Mouse (Mus musculus) intestine, embryonic 16.5 days (tissue): ENCODE measurements around the gene Samd13. TPM values are rescaled to one million over a fixed set of nuclear protein-coding genes. Genes with fewer than 3 reads are reported as not detected.

Experiments
- ATAC-seq: fragments of 200-750 bp; cut with Nextera tagmentation; 2 replicates; pipeline ENCODE4 v1.8.0; 2017; ENCODE audit warnings: moderate TSS enrichment, moderate library complexity
- H3K27ac ChIP-seq: fragments of 300-500 bp; sonication (generic); 2 replicates; pipeline ENCODE4 v1.5.1; 2014; ENCODE audit warnings: mild to moderate bottlenecking, low read length
- H3K27me3 ChIP-seq: fragments of 300-500 bp; sonication (generic); replicated peaks from 2 replicates; pipeline ENCODE4 v1.6.1; 2014; ENCODE audit warnings: low read length, control low read depth, mixed read lengths; ENCODE audit not compliant: control insufficient read depth, insufficient read depth
- H3K36me3 ChIP-seq: fragments of 300-500 bp; sonication (generic); 2 replicates; pipeline ENCODE4 v1.6.1; 2014; ENCODE audit warnings: low read length, control low read depth; ENCODE audit not compliant: control insufficient read depth, insufficient read depth
- H3K4me1 ChIP-seq: fragments of 300-500 bp; sonication (generic); 2 replicates; pipeline ENCODE4 v1.6.1; 2014; ENCODE audit warnings: low read length, control low read depth, mixed read lengths; ENCODE audit not compliant: control insufficient read depth, insufficient read depth
- H3K4me2 ChIP-seq: fragments of 300-500 bp; sonication (generic); 2 replicates; pipeline ENCODE4 v1.6.1; 2014; ENCODE audit warnings: low read depth, low read length, control low read depth
- H3K4me3 ChIP-seq: fragments of 300-500 bp; sonication (generic); 2 replicates; pipeline ENCODE4 v1.5.1; 2014; ENCODE audit warnings: mild to moderate bottlenecking, low read length
- H3K9ac ChIP-seq: fragments of 300-500 bp; sonication (generic); 2 replicates; pipeline ENCODE4 v1.6.1; 2014; ENCODE audit warnings: low read depth, low read length
- H3K9me3 ChIP-seq: fragments of 300-500 bp; sonication (generic); 2 replicates; pipeline ENCODE4 v1.6.1; 2016; ENCODE audit warnings: low read length, control low read depth; ENCODE audit not compliant: control insufficient read depth
- WGBS: fragments of 180-500 bp; shearing (Covaris S2); extraction: QIAGEN DNeasy Blood & Tissue Kit; methylation state at CpG from one replicate; pipeline ENCODE4 v1.1.7; 2014; 5-methylcytosine and 5-hydroxymethylcytosine counted together
- polyA plus RNA-seq: library from polyadenylated mRNA; unstranded; fragments of >200 nt; fragmentation: Nextera tagmentation; extraction: Ambion mirVana; gene quantifications from 2 replicates; pipeline ENCODE4 v1.2.1, GENCODE M21; 2015

Samd13 gene
- polyA plus RNA-seq, 1 experiment from 2014 or later, result 0.66 TPM

GRCm38 (mm10) chr3:146680625-146681024 is 4.8 kb downstream of the Samd13 start:
- WGBS, result 90% methylated on average over 13 of the region's 13 CpGs
- Histone ChIP-seq H3K4me2 (no peak overlapping the region), H3K27me3 (no peaks in the 10 kb centered on the region), H3K9me3 (no peaks in the 10 kb centered on the region), H3K4me1 (peaks cover 9% of the 10 kb centered on the region), H3K9ac (no peak overlapping the region), H3K27ac (no peak overlapping the region), H3K4me3 (no peak overlapping the region), H3K36me3 (no peaks in the 10 kb centered on the region)
- no peak for ATAC-seq

GRCm38 (mm10) chr3:146679646-146680045 is 5.7 kb downstream of the Samd13 start:
- no peaks in the 10 kb centered on the region for H3K36me3 ChIP-seq
- H3K9ac ChIP-seq, result no peak overlapping the region
- no peaks in the 10 kb centered on the region for H3K27me3 ChIP-seq
- peaks cover 5% of the 10 kb centered on the region; the same call in 1 of the 2 replicates for H3K4me1 ChIP-seq
- H3K9me3 ChIP-seq, result no peaks in the 10 kb centered on the region
- H3K27ac ChIP-seq, result no peak overlapping the region
- H3K4me2 ChIP-seq, result no peak overlapping the region
- H3K4me3 ChIP-seq, result no peak overlapping the region
- ATAC-seq, result no peak
- 91% methylated on average over 16 of the region's 16 CpGs for WGBS

GRCm38 (mm10) chr3:146676193-146676592 is 9.2 kb downstream of the Samd13 start:
- WGBS, result 93% methylated on average over 4 of the region's 4 CpGs

GRCm38 (mm10) chr3:146675101-146675500 is 10.3 kb downstream of the Samd13 start:
- Histone ChIP-seq H3K36me3 (no peaks in the 10 kb centered on the region), H3K4me1 (no peaks in the 10 kb centered on the region), H3K4me3 (no peak overlapping the region), H3K4me2 (no peak overlapping the region), H3K27ac (no peak overlapping the region), H3K9ac (no peak overlapping the region), H3K9me3 (no peaks in the 10 kb centered on the region), H3K27me3 (no peaks in the 10 kb centered on the region)
- 91% methylated on average over 1 of the region's 1 CpGs for WGBS
- ATAC-seq, result no peak

More at GRCm38 (mm10) chr3:146676193-146676592, 9.2 kb downstream of the Samd13 start:
- Histone ChIP-seq H3K36me3 (no peaks in the 10 kb centered on the region), H3K27ac (no peak overlapping the region), H3K4me1 (no peaks in the 10 kb centered on the region), H3K27me3 (no peaks in the 10 kb centered on the region), H3K9me3 (no peaks in the 10 kb centered on the region), H3K4me3 (no peak overlapping the region), H3K9ac (no peak overlapping the region), H3K4me2 (no peak overlapping the region)
- ATAC-seq, result no peak

- Histone ChIP-seq H3K4me2 (no peak overlapping the region), H3K36me3 (no peaks in the 10 kb centered on the region), H3K4me3 (no peak overlapping the region), H3K9me3 (no peaks in the 10 kb centered on the region), H3K27ac (no peak overlapping the region), H3K27me3 (no peaks in the 10 kb centered on the region), H3K9ac (no peak overlapping the region), H3K4me1 (no peaks in the 10 kb centered on the region)
- ATAC-seq, result no peak
- WGBS, result 59% methylated on average over 2 of the region's 2 CpGs
Measured at GRCm38 (mm10) chr3:146671121-146671520, 14.3 kb downstream of the Samd13 start.

- Histone ChIP-seq H3K4me3 (no peak overlapping the region), H3K4me2 (no peak overlapping the region), H3K27me3 (no peaks in the 10 kb centered on the region), H3K9me3 (no peaks in the 10 kb centered on the region), H3K9ac (no peak overlapping the region), H3K36me3 (no peaks in the 10 kb centered on the region), H3K4me1 (no peaks in the 10 kb centered on the region), H3K27ac (no peak overlapping the region)
- WGBS, result 74% methylated on average over 7 of the region's 7 CpGs
- ATAC-seq, result no peak
Measured at GRCm38 (mm10) chr3:146661907-146662306, 23.5 kb downstream of the Samd13 start.

GRCm38 (mm10) chr3:146661001-146661400 is 24.4 kb downstream of the Samd13 start:
- 72% methylated on average over 6 of the region's 6 CpGs for WGBS
- ATAC-seq, result no peak
- Histone ChIP-seq H3K36me3 (no peaks in the 10 kb centered on the region), H3K4me1 (no peaks in the 10 kb centered on the region), H3K9me3 (no peaks in the 10 kb centered on the region), H3K4me3 (no peak overlapping the region), H3K9ac (no peak overlapping the region), H3K27me3 (no peaks in the 10 kb centered on the region), H3K27ac (no peak overlapping the region), H3K4me2 (no peak overlapping the region)

GRCm38 (mm10) chr3:146659321-146659720 is 26.1 kb downstream of the Samd13 start:
- H3K27ac ChIP-seq, result no peak overlapping the region
- no peaks in the 10 kb centered on the region for H3K9me3 ChIP-seq
- H3K36me3 ChIP-seq, result no peaks in the 10 kb centered on the region
- no peak for ATAC-seq
- no peak overlapping the region for H3K9ac ChIP-seq
- WGBS, result 94% methylated on average over 5 of the region's 5 CpGs
- H3K4me3 ChIP-seq, result no peak overlapping the region
- H3K4me2 ChIP-seq, result no peak overlapping the region
- no peaks in the 10 kb centered on the region for H3K4me1 ChIP-seq
- no peaks in the 10 kb centered on the region for H3K27me3 ChIP-seq

- 88% methylated on average over 1 of the region's 1 CpGs for WGBS
- Histone ChIP-seq H3K9me3 (no peaks in the 10 kb centered on the region), H3K27ac (no peak overlapping the region), H3K4me1 (no peaks in the 10 kb centered on the region; the same call in 1 of the 2 replicates), H3K4me2 (no peak overlapping the region), H3K36me3 (no peaks in the 10 kb centered on the region), H3K4me3 (no peak overlapping the region), H3K9ac (no peak overlapping the region), H3K27me3 (no peaks in the 10 kb centered on the region)
- ATAC-seq, result no peak
Measured at GRCm38 (mm10) chr3:146658061-146658639, 27.2 kb downstream of the Samd13 start.

- Histone ChIP-seq H3K9ac (no peak overlapping the region), H3K27me3 (no peaks in the 10 kb centered on the region), H3K4me1 (no peaks in the 10 kb centered on the region; the same call in 1 of the 2 replicates), H3K27ac (no peak overlapping the region), H3K4me2 (no peak overlapping the region), H3K36me3 (no peaks in the 10 kb centered on the region), H3K4me3 (no peak overlapping the region), H3K9me3 (no peaks in the 10 kb centered on the region)
- WGBS, result 85% methylated on average over 5 of the region's 5 CpGs
- no peak for ATAC-seq
Measured at GRCm38 (mm10) chr3:146657433-146657832, 28.0 kb downstream of the Samd13 start.
